Mouse (Mus musculus) left cerebral cortex, postnatal 10 days (tissue): ENCODE results near the gene Il17rd. TPM values are rescaled to one million over a fixed set of nuclear protein-coding genes. Genes with fewer than 3 reads are reported as not detected.

Source experiments
- DNase-seq, 2 experiments: peaks; one replicate each; pipeline ENCODE4 v3.0.0; 2021 to 2022; ENCODE audit warnings: low spot score in 2 of 2, mixed read lengths in 1 of 2; ENCODE audit errors: extremely low spot score in 1 of 2
- intact Hi-C: fragments of 180-260 bp; cut with DNase I; formaldehyde crosslinking; loops from one replicate; pipeline ENCODE4 v1.15.1; 2025
- total RNA-seq, 2 experiments: library from RNA; stranded (reverse); gene quantifications; 2 replicates each; pipeline ENCODE4 v1.2.3; 2021

The Il17rd gene
- total RNA-seq, 2 experiments from 2014 or later: 3.3 to 4.3 TPM

- no peak for DNase-seq
- intact Hi-C loops: no loop called here
These were observed 3.7 kb downstream of the Il17rd start for GRCm38 (mm10) chr14:27042280-27042983.

- DNase-seq: no peak
- intact Hi-C loops: no loop called here
These were observed 4.7 kb downstream of the Il17rd start for GRCm38 (mm10) chr14:27043416-27043815.

- intact Hi-C loops: no loop called here
These were observed 5.7 kb downstream of the Il17rd start for GRCm38 (mm10) chr14:27044221-27044966.

GRCm38 (mm10) chr14:27044967-27045361, 6.2 kb downstream of the Il17rd start:
- peak in 1 of 2 experiments; percentile 62 for DNase-seq
- intact Hi-C loops: no loop called here

More at GRCm38 (mm10) chr14:27044221-27044966, 5.7 kb downstream of the Il17rd start:
- DNase-seq: no peak

- DNase-seq: no peak
- intact Hi-C loops: no loop called here
These were observed 9.7 kb downstream of the Il17rd start for GRCm38 (mm10) chr14:27048231-27048956.

GRCm38 (mm10) chr14:27050043-27050442, 11.3 kb downstream of the Il17rd start:
- intact Hi-C loops: no loop called here
- DNase-seq: no peak

GRCm38 (mm10) chr14:27050560-27051510, 12.1 kb downstream of the Il17rd start:
- DNase-seq: no peak
- intact Hi-C loops: no loop called here

GRCm38 (mm10) chr14:27051511-27051895, 12.8 kb downstream of the Il17rd start:
- no peak for DNase-seq

GRCm38 (mm10) chr14:27058535-27059223, 19.9 kb downstream of the Il17rd start:
- intact Hi-C loops: no loop called here
- DNase-seq: peak in 1 of 2 experiments; percentile 30

More at GRCm38 (mm10) chr14:27051511-27051895, 12.8 kb downstream of the Il17rd start:
- intact Hi-C loops: no loop called here

- DNase-seq: no peak
- intact Hi-C loops: no loop called here
These were observed 20.4 kb downstream of the Il17rd start for GRCm38 (mm10) chr14:27059224-27059558.

- intact Hi-C loops: no loop called here
- DNase-seq: no peak
These were observed 24.6 kb downstream of the Il17rd start for GRCm38 (mm10) chr14:27063338-27063737.

GRCm38 (mm10) chr14:27066171-27066929, 27.6 kb downstream of the Il17rd start:
- intact Hi-C loops: no loop called here
- DNase-seq: peak in 1 of 2 experiments; percentile 68

- no peak for DNase-seq
- intact Hi-C loops: no loop called here
These were observed 29.1 kb downstream of the Il17rd start for GRCm38 (mm10) chr14:27067866-27068271.

- intact Hi-C loops: no loop called here
- DNase-seq: no peak
These were observed 30.8 kb downstream of the Il17rd start for GRCm38 (mm10) chr14:27069434-27070097.

GRCm38 (mm10) chr14:27070128-27070527, 31.4 kb downstream of the Il17rd start:
- no peak for DNase-seq
- intact Hi-C loops: no loop called here

- no peak for DNase-seq
- intact Hi-C loops: no loop called here
These were observed 32.0 kb downstream of the Il17rd start for GRCm38 (mm10) chr14:27070758-27071157.

- intact Hi-C loops: no loop called here
- DNase-seq: no peak
These were observed 33.2 kb downstream of the Il17rd start for GRCm38 (mm10) chr14:27071985-27072384.
